Mouse (Mus musculus) liver, postnatal 0 days (tissue): ENCODE measurements at regions not wholly inside any gene's neighbourhood (a gene's known extent, or its start where the extent isn't known, plus 50 kb on each side); places are given as distances from the start of the nearest gene placed in this dataset.

Source experiments
- ATAC-seq: fragments of 200-750 bp; cut with Nextera tagmentation; 2 replicates; pipeline ENCODE4 v1.8.0; 2017; ENCODE audit warnings: mild to moderate bottlenecking, moderate library complexity
- DNase-seq: peaks from one replicate; pipeline ENCODE4 v3.0.0-alpha.2; 2016
- H3K27ac ChIP-seq: fragments of 300-500 bp; sonication (generic); 2 replicates; pipeline ENCODE4 v1.5.1; 2014; ENCODE audit warnings: antibody characterized with exemption, moderate library complexity, mild to moderate bottlenecking, low read depth
- H3K27me3 ChIP-seq: fragments of 300-500 bp; sonication (generic); 2 replicates; pipeline ENCODE4 v1.6.1; 2014; ENCODE audit warnings: low read length, control low read depth, mixed read lengths; ENCODE audit not compliant: insufficient read depth
- H3K36me3 ChIP-seq: fragments of 300-500 bp; sonication (generic); replicated peaks from 2 replicates; pipeline ENCODE4 v1.6.1; 2014; ENCODE audit warnings: mild to moderate bottlenecking, control low read depth, low read length, moderate library complexity, mixed read lengths; ENCODE audit not compliant: insufficient read depth
- H3K4me1 ChIP-seq: fragments of 300-500 bp; sonication (generic); 2 replicates; pipeline ENCODE4 v1.6.1; 2014; ENCODE audit warnings: antibody characterized with exemption, mild to moderate bottlenecking, control low read depth; ENCODE audit not compliant: insufficient read depth
- H3K4me2 ChIP-seq: fragments of 300-500 bp; sonication (generic); 2 replicates; pipeline ENCODE4 v1.6.1; 2014; ENCODE audit warnings: low read depth, mild to moderate bottlenecking, low read length, moderate library complexity, mixed read lengths
- H3K4me3 ChIP-seq: fragments of 300-500 bp; sonication (generic); 2 replicates; pipeline ENCODE4 v1.5.1; 2014; ENCODE audit warnings: low read depth, low read length
- H3K9ac ChIP-seq: fragments of 300-500 bp; sonication (generic); replicated peaks from 2 replicates; pipeline ENCODE4 v1.6.1; 2014; ENCODE audit warnings: mild to moderate bottlenecking, moderate library complexity
- H3K9me3 ChIP-seq: fragments of 300-500 bp; sonication (generic); 2 replicates; pipeline ENCODE4 v1.6.1; 2016; ENCODE audit warnings: mild to moderate bottlenecking, control low read depth, low read length, mixed read lengths
- CTCF ChIP-seq: sonication (generic); IDR thresholded peaks from 2 replicates; pipeline ENCODE4 v1.5.1; 2016; ENCODE audit warnings: antibody characterized with exemption, low read depth
- EP300 ChIP-seq: IDR thresholded peaks from 2 replicates; pipeline ENCODE4 v1.6.1; 2016; ENCODE audit warnings: antibody characterized with exemption, low read depth, mild to moderate bottlenecking
- WGBS: fragments of 180-500 bp; shearing (Covaris S2); extraction: QIAGEN DNeasy Blood & Tissue Kit; methylation state at CpG from one replicate; pipeline ENCODE4 v1.1.7; 2014; ENCODE audit not compliant: insufficient replicate concordance; 5-methylcytosine and 5-hydroxymethylcytosine counted together

GRCm38 (mm10) chr15:53001429-53001828 lies 883.3 kb upstream of the Gm7489 start:
- no peak overlapping the region for H3K27ac ChIP-seq
- H3K36me3 ChIP-seq, result no peaks in the 10 kb centered on the region
- no peak overlapping the region for H3K9ac ChIP-seq
- TF ChIP-seq CTCF (no peak), EP300 (no peak)
- no peak overlapping the region for H3K4me2 ChIP-seq
- no peaks in the 10 kb centered on the region for H3K27me3 ChIP-seq
- H3K4me3 ChIP-seq, result no peak overlapping the region
- ATAC-seq (no peak), DNase-seq (no peak)
- no peaks in the 10 kb centered on the region for H3K4me1 ChIP-seq
- no peaks in the 10 kb centered on the region for H3K9me3 ChIP-seq
- whole genome bisulfite sequencing, result 67% methylated on average over 3 of the region's 3 CpGs

- no peaks in the 10 kb centered on the region for H3K27me3 ChIP-seq
- H3K4me3 ChIP-seq, result no peak overlapping the region
- no peaks in the 10 kb centered on the region for H3K36me3 ChIP-seq
- no peak overlapping the region for H3K27ac ChIP-seq
- DNase-seq, result no peak
- H3K4me1 ChIP-seq, result no peaks in the 10 kb centered on the region
- no peak for TF ChIP-seq EP300
- TF ChIP-seq CTCF, result no peak
- no peak for ATAC-seq
- H3K9ac ChIP-seq, result no peak overlapping the region
- H3K9me3 ChIP-seq, result no peaks in the 10 kb centered on the region
- H3K4me2 ChIP-seq, result no peak overlapping the region
- 72% methylated on average over 4 of the region's 4 CpGs for WGBS
Measured at GRCm38 (mm10) chr15:53001964-53002363, 882.7 kb upstream of the Gm7489 start.

- Histone ChIP-seq H3K27ac (no peak overlapping the region), H3K36me3 (no peaks in the 10 kb centered on the region), H3K9ac (no peak overlapping the region), H3K9me3 (no peaks in the 10 kb centered on the region), H3K27me3 (no peaks in the 10 kb centered on the region), H3K4me1 (no peaks in the 10 kb centered on the region), H3K4me2 (no peak overlapping the region), H3K4me3 (no peak overlapping the region)
- DNase-seq, result no peak
- no peak for ATAC-seq
- TF ChIP-seq EP300, result no peak
- TF ChIP-seq CTCF, result no peak
Measured at GRCm38 (mm10) chr15:53004078-53004477, 880.6 kb upstream of the Gm7489 start.

- no peaks in the 10 kb centered on the region for H3K27me3 ChIP-seq
- H3K36me3 ChIP-seq, result no peaks in the 10 kb centered on the region
- no peak for TF ChIP-seq EP300
- TF ChIP-seq CTCF, result no peak
- no peak for DNase-seq
- WGBS, result 61% methylated on average over 1 of the region's 1 CpGs
- H3K27ac ChIP-seq, result no peak overlapping the region
- no peak overlapping the region for H3K4me3 ChIP-seq
- H3K9me3 ChIP-seq, result no peaks in the 10 kb centered on the region
- H3K4me1 ChIP-seq, result no peaks in the 10 kb centered on the region
- no peak for ATAC-seq
- H3K9ac ChIP-seq, result no peak overlapping the region
- no peak overlapping the region for H3K4me2 ChIP-seq
Measured at GRCm38 (mm10) chr15:53006844-53007243, 877.9 kb upstream of the Gm7489 start.

- TF ChIP-seq EP300 (no peak), CTCF (no peak)
- no peak for ATAC-seq
- H3K4me1 ChIP-seq, result no peaks in the 10 kb centered on the region
- no peak overlapping the region for H3K27ac ChIP-seq
- whole genome bisulfite sequencing, result 78% methylated on average over 3 of the region's 3 CpGs
- H3K4me3 ChIP-seq, result no peak overlapping the region
- H3K27me3 ChIP-seq, result no peaks in the 10 kb centered on the region
- no peaks in the 10 kb centered on the region for H3K36me3 ChIP-seq
- DNase-seq, result no peak
- no peak overlapping the region for H3K9ac ChIP-seq
- no peak overlapping the region for H3K4me2 ChIP-seq
- H3K9me3 ChIP-seq, result no peaks in the 10 kb centered on the region
Measured at GRCm38 (mm10) chr15:53009337-53009736, 875.4 kb upstream of the Gm7489 start.
